Mouse (Mus musculus) ES-E14 (cell line): ENCODE results near the gene Nectin4. TPM values are rescaled to one million over a fixed set of nuclear protein-coding genes. Genes with fewer than 3 reads are reported as not detected.

Source experiments
- DNase-seq: peaks from one replicate; pipeline ENCODE4 v3.0.0-alpha.2; 2013; ENCODE audit warnings: low read depth, low spot score
- H3K27ac ChIP-seq: 2 replicates; pipeline ENCODE4 v1.5.1; 2012; ENCODE audit warnings: low read depth, mild to moderate bottlenecking, low read length, moderate library complexity, mixed read lengths; ENCODE audit not compliant: poor library complexity, insufficient read depth, severe bottlenecking
- H3K36me3 ChIP-seq: 2 replicates; pipeline ENCODE4 v1.6.1; 2012; ENCODE audit warnings: mild to moderate bottlenecking, low read length, moderate library complexity, mixed read lengths; ENCODE audit not compliant: control insufficient read depth, poor library complexity, insufficient read depth, severe bottlenecking
- H3K4me1 ChIP-seq, 2 experiments: fragments of 150-350 bp in 1 of 2; sonication (generic) in 1 of 2; 2 replicates each; pipeline ENCODE4 v1.6.1; 2012; ENCODE audit warnings: low read length in 2 of 2, mild to moderate bottlenecking in 1 of 2, mixed read lengths in 1 of 2; ENCODE audit not compliant: control insufficient read depth in 2 of 2, insufficient read depth in 2 of 2, poor library complexity in 1 of 2
- H3K4me3 ChIP-seq, 2 experiments: fragments of 150-350 bp in 1 of 2; sonication (generic) in 1 of 2; 2 replicates each; pipeline ENCODE4 v1.5.1; 2012; ENCODE audit warnings: low read length in 2 of 2, low read depth in 1 of 2, mild to moderate bottlenecking in 1 of 2, mixed read lengths in 1 of 2; ENCODE audit not compliant: insufficient read depth in 1 of 2, poor library complexity in 1 of 2, severe bottlenecking in 1 of 2
- H3K9ac ChIP-seq: 2 replicates; pipeline ENCODE4 v1.6.1; 2012; ENCODE audit warnings: low read depth, mild to moderate bottlenecking, low read length, mixed read lengths; ENCODE audit not compliant: poor library complexity, insufficient read depth, severe bottlenecking
- H3K9me3 ChIP-seq: fragments of 150-350 bp; sonication (generic); 2 replicates; pipeline ENCODE4 v1.6.1; 2012; ENCODE audit warnings: low read depth, mild to moderate bottlenecking, low read length; ENCODE audit not compliant: control insufficient read depth, insufficient read depth
- CHD2 ChIP-seq: IDR thresholded peaks from 2 replicates; pipeline ENCODE4 v1.6.1; 2014; ENCODE audit warnings: mild to moderate bottlenecking, low read depth, low read length, inconsistent platforms
- HCFC1 ChIP-seq: IDR thresholded peaks from 2 replicates; pipeline ENCODE4 v1.6.1; 2012; ENCODE audit warnings: low read length, inconsistent platforms, borderline replicate concordance; ENCODE audit not compliant: insufficient read depth
- MAFK ChIP-seq: IDR thresholded peaks from 2 replicates; pipeline ENCODE4 v1.6.1; 2014; ENCODE audit warnings: mild to moderate bottlenecking, low read depth, low read length, inconsistent platforms; ENCODE audit not compliant: insufficient read depth
- ZC3H11A ChIP-seq: IDR thresholded peaks from 2 replicates; pipeline ENCODE4 v1.6.1; 2012; ENCODE audit warnings: low read depth, mild to moderate bottlenecking, inconsistent platforms, low read length, borderline replicate concordance
- ZNF384 ChIP-seq: IDR thresholded peaks from 2 replicates; pipeline ENCODE4 v1.6.1; 2012; ENCODE audit warnings: low read depth, low read length, inconsistent platforms
- in situ Hi-C, 2 experiments: fragments of 600-800 bp; cut with MboI; formaldehyde crosslinking; loops; one replicate each; pipeline ENCODE4 v1.15.1; 2025; ENCODE audit warnings: low sequenced_read_pairs in 2 of 2, inconsistent platforms in 1 of 2; ENCODE audit not compliant: unreplicated experiment in 2 of 2
- total RNA-seq: library from RNA; depleted of rRNA; stranded (reverse); fragments of 300-350 nt; gene quantifications from 2 replicates; pipeline ENCODE4 v1.2.3, GENCODE M21; 2012

Gene Nectin4
- total RNA-seq, 1 experiment: 1.9 TPM

- no peaks in the 10 kb centered on the region for H3K36me3 ChIP-seq
- H3K27ac ChIP-seq: no peak overlapping the region
- H3K4me3 ChIP-seq: no peak overlapping the region
- H3K4me1 ChIP-seq: peaks cover 0 to 4% of the 10 kb centered on the region in 2 experiments; a peak in 1 of 4 replicates
- TF ChIP-seq ZNF384 (no peak), ZC3H11A (no peak)
- no peaks in the 10 kb centered on the region for H3K9me3 ChIP-seq
- H3K9ac ChIP-seq: no peak overlapping the region
- in situ Hi-C loops: no loop called here
- DNase-seq: no peak
These were observed 4.0 kb upstream of the Nectin4 start for GRCm38 (mm10) chr1:171365934-171366333.

- no peak for DNase-seq
- no peak overlapping the region for H3K27ac ChIP-seq
- H3K4me3 ChIP-seq: no peak overlapping the region
- no peaks in the 10 kb centered on the region for H3K36me3 ChIP-seq
- in situ Hi-C loops: no loop called here
- H3K4me1 ChIP-seq: peaks cover 5 to 37% of the 10 kb centered on the region in 2 experiments; a peak in 3 of 4 replicates
- TF ChIP-seq CHD2 (no peak), MAFK (no peak), HCFC1 (no peak), ZC3H11A (no peak), ZNF384 (no peak)
- H3K9me3 ChIP-seq: no peaks in the 10 kb centered on the region
- H3K9ac ChIP-seq: no peak overlapping the region
These were observed 3.0 kb downstream of the Nectin4 start for GRCm38 (mm10) chr1:171372880-171373279.

GRCm38 (mm10) chr1:171373946-171374345 lies 4.0 kb downstream of the Nectin4 start:
- TF ChIP-seq CHD2: no peak
- TF ChIP-seq HCFC1: no peak
- no peak for TF ChIP-seq MAFK
- no peak for TF ChIP-seq ZC3H11A
- no peak for TF ChIP-seq ZNF384
- Histone ChIP-seq H3K9me3 (no peaks in the 10 kb centered on the region), H3K9ac (no peak overlapping the region; the same call in 1 of the 2 replicates), H3K27ac (no peak overlapping the region), H3K4me3 (no peak overlapping the region), H3K4me1 (peaks cover 5 to 37% of the 10 kb centered on the region in 2 experiments; a peak in 3 of 4 replicates), H3K36me3 (no peaks in the 10 kb centered on the region)
- DNase-seq: no peak
- in situ Hi-C loops: no loop called here

GRCm38 (mm10) chr1:171375646-171376097 lies 5.8 kb downstream of the Nectin4 start:
- Histone ChIP-seq H3K27ac (no peak overlapping the region), H3K9ac (no peak overlapping the region), H3K4me3 (no peak overlapping the region), H3K4me1 (peaks cover 5 to 39% of the 10 kb centered on the region in 2 experiments; a peak in 3 of 4 replicates), H3K36me3 (no peaks in the 10 kb centered on the region), H3K9me3 (no peaks in the 10 kb centered on the region)
- in situ Hi-C loops: no loop called here
- TF ChIP-seq CHD2 (no peak), ZC3H11A (no peak), ZNF384 (no peak), MAFK (no peak), HCFC1 (no peak)
- no peak for DNase-seq

GRCm38 (mm10) chr1:171378298-171378697 lies 8.4 kb downstream of the Nectin4 start:
- in situ Hi-C loops: no loop called here
- Histone ChIP-seq H3K9ac (no peak overlapping the region), H3K27ac (no peak overlapping the region), H3K4me1 (peaks cover 5 to 31% of the 10 kb centered on the region in 2 experiments; a peak in 3 of 4 replicates), H3K9me3 (no peaks in the 10 kb centered on the region), H3K4me3 (no peak overlapping the region), H3K36me3 (no peaks in the 10 kb centered on the region)
- no peak for TF ChIP-seq MAFK
- no peak for DNase-seq
